Mouse (Mus musculus) thymus, adult 18-20 months (tissue): Measurements from ENCODE around the gene Esyt3.

Experiments
- DNase-seq, 2 experiments: peaks; one replicate each; pipeline ENCODE4 v3.0.0; 2022; ENCODE audit warnings: mixed read lengths in 2 of 2

Esyt3 gene

GRCm38 (mm10) chr9:99353390-99353789, 5.0 kb downstream of the Esyt3 start:
- no peak for DNase-seq

DNA sequence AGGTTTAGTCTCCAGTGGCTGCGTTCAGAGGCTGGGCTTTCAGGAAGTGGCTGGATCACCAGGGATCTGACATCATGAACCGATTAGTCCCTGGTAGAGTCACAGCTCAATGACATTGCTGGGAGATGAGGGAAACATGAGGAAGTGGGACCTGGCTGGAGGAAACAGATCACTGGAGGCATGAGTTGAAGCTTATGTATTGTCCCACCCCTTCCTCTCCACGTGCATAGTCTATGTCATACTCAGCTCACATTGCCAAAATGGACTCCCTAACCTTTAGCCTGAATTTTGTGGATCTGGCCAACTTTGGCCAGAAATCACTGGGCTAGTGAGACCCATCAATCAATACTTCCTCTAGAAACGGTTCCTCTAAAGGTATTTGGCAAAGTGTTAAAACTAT, 5.4 kb downstream of the Esyt3 start:
- DNase-seq, result no peak

DNA sequence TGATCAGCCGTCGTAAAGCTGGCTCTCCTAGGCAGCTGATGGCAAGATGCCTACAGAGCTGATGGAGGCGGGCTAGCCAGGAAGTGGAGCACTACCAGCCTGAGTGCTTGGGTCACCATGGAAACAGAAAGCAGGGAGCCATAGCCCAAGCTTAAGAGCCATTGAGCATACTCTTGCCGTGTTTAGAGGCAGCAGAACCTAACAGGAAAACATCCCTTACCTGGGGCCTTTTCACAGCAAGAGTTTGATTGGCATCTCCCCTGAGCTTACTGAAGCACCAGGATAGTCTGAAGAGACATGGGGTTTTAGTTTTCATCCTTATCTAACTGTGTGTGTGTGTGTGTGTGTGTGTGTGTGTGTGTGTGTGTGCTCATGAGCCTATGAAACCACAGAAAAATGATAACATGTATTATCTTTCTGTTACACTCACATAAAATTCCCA, 13.0 kb downstream of the Esyt3 start:
- no peak for DNase-seq

GRCm38 (mm10) chr9:99341600-99341999, 16.8 kb downstream of the Esyt3 start:
- no peak for DNase-seq

- DNase-seq, result no peak
Measured at GRCm38 (mm10) chr9:99340126-99340525, 18.2 kb downstream of the Esyt3 start.

- no peak for DNase-seq
Measured at GRCm38 (mm10) chr9:99339182-99339581, 19.2 kb downstream of the Esyt3 start.

DNA sequence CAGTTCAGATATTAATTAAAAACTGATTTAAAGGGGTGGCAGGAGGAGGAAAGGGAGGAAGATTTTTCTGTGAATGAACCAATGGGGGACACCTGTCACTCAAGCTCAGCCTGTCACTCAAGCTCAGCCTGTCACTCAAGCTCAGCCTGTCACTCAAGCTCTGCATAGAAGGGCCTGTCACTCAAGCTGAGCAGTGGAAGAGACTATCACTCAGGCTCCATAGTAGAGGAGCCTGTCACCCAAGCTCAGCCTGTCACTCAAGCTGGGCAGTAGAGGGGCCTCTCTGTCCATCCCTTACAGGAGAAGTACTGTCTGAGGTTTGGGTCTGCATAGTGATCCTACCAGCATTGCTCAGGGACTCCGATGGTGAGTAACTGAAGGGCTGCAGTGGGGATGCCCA, 20.1 kb downstream of the Esyt3 start:
- DNase-seq, result no peak

GRCm38 (mm10) chr9:99336538-99336937, 21.8 kb downstream of the Esyt3 start:
- DNase-seq, result no peak

DNA sequence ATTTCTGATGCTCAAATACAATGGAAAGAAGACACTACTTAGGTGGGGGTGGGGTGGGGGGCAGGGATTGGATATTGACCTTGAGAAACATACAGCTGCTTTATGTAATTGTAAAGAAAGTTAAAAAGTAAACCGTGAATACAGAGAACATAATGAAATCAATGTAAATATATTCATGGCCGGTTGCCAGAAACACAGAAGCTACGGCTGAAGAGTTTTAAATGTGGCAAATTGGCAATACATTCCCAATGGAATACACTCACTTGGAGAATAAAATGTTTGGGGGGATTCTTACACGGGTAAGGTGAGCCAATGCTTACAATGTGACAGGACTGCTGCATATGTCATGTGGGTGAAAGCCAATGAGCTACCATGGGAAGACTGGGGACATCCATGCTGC, 31.5 kb downstream of the Esyt3 start:
- DNase-seq, result no peak

DNA sequence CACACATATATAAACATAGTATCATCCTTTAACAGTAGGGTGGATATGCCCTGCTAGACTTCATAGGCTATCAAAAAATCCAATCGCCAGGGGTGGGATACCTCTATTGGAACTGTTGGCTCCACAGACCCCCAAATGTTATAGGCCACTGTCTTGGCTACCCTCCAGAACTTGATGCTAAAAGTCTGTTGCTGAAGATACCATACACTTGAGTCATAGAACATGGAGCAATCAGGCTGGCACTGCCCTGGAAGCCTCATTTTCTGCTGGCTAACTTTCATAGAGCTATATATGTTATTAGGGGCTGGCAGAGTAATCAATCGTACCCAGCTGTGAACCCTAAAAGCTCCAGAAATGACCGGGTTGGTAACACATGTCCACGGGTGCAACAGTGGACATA, 32.4 kb downstream of the Esyt3 start:
- no peak for DNase-seq

DNA sequence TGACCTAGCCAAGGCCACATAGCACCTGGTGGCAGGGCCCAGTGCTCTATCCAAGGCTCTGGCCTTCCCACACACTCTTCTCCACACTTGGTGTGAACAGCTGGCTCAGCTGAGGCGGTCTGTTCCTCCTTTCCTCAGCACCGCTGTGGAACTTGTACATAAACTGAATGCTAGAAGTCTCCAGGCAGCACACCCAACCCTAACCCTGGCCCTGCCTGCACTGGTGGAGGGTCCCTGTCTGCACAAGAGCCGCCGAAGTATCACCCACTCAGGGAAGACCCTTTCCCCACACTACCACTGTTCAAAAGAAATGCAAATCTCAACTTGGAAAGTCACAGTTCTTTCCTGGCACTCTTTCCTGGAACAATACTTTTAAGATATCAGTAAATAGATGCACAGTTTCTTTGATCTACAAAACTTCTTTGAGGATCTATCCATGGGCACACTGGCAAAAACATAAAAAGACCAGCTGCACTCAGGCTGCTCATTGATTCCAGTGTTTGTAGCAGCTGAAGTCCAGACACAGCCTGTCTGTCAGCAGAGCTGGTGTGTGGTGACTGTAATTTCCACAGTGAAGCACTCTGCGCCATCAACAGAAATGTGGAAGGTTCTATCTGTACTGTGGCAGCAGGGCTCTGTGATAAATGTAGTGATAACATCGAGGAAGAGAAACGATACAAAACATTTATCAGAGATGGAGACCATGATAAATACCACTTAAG, 33.0 kb downstream of the Esyt3 start:
- no peak for DNase-seq

- DNase-seq, result no peak
Measured at GRCm38 (mm10) chr9:99320006-99320405, 38.4 kb downstream of the Esyt3 start.

- no peak for DNase-seq
Measured at GRCm38 (mm10) chr9:99319343-99319951, 38.9 kb downstream of the Esyt3 start.

GRCm38 (mm10) chr9:99306226-99306625, 52.1 kb downstream of the Esyt3 start:
- DNase-seq, result no peak

DNA sequence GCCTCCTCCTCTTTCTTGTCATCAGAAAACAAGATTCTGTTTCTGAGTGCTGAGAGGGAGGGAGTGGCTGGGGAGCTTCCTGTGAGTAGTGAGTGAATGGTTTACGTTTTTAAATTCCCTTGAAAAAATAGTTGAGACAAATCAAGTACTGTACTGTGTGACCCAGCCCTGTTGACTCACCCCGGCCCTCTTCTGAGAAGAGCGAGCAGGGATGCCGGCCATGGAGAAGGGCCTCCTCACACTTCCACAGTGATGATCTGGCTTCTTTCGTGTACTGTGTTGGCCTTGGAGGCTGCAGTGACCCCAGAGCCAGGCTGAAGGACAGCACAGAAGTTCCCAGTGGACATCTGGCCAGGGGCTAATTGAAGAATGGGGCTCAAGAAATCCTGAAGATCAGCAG, 54.1 kb downstream of the Esyt3 start:
- no peak for DNase-seq
